Mouse (Mus musculus) heart, adult 2 months (tissue): ENCODE results near the gene Rsph14. TPM values are rescaled to one million over a fixed set of nuclear protein-coding genes. Genes with fewer than 3 reads are reported as not detected.

Experiments
- DNase-seq, 2 experiments: peaks; one replicate each; pipeline ENCODE4 v3.0.0; 2021
- H3K27ac ChIP-seq: fragments of 200-600 bp; 2 replicates; pipeline ENCODE4 v1.8.1; 2022
- H3K27me3 ChIP-seq: fragments of 200-500 bp; 2 replicates; pipeline ENCODE4 v1.6.1; 2012; ENCODE audit warnings: mild to moderate bottlenecking, low read length, inconsistent platforms, mixed read lengths; ENCODE audit not compliant: control insufficient read depth, insufficient read depth
- H3K36me3 ChIP-seq: fragments of 200-500 bp; 2 replicates; pipeline ENCODE4 v1.6.1; 2012; ENCODE audit warnings: low read length, inconsistent platforms; ENCODE audit not compliant: control insufficient read depth, insufficient read depth
- H3K4me1 ChIP-seq: fragments of 200-500 bp; 2 replicates; pipeline ENCODE4 v1.6.1; 2011; ENCODE audit warnings: low read length; ENCODE audit not compliant: control insufficient read depth, insufficient read depth
- H3K4me3 ChIP-seq: fragments of 200-600 bp; 2 replicates; pipeline ENCODE4 v1.8.1; 2022
- H3K79me2 ChIP-seq: fragments of 200-500 bp; replicated peaks from 2 replicates; pipeline ENCODE4 v1.6.1; 2012; ENCODE audit warnings: mild to moderate bottlenecking, inconsistent platforms, low read length, moderate library complexity, mixed read lengths; ENCODE audit not compliant: control insufficient read depth, insufficient read depth
- H3K9ac ChIP-seq: fragments of 200-500 bp; 2 replicates; pipeline ENCODE4 v1.6.1; 2012; ENCODE audit warnings: low read depth, mild to moderate bottlenecking, control low read depth, inconsistent platforms, low read length, mixed read lengths
- CTCF ChIP-seq: fragments of 200-600 bp; IDR thresholded peaks from 2 replicates; pipeline ENCODE4 v1.8.1; 2022; ENCODE audit warnings: antibody characterized with exemption, mild to moderate bottlenecking, moderate library complexity
- EP300 ChIP-seq: fragments of 200-500 bp; IDR thresholded peaks from 2 replicates; pipeline ENCODE4 v1.6.1; 2011; ENCODE audit warnings: low read depth, low read length, control low read depth; ENCODE audit not compliant: insufficient read depth
- POLR2A ChIP-seq: fragments of 200-500 bp; IDR thresholded peaks from 2 replicates; pipeline ENCODE4 v1.6.1; 2011; ENCODE audit warnings: mild to moderate bottlenecking, low read depth, low read length, control low read depth; ENCODE audit not compliant: insufficient read depth
- WGBS: fragments of 180-500 bp; shearing (Covaris S2); methylation state at CpG from one replicate; pipeline ENCODE4 v1.1.7; 2018; 5-methylcytosine and 5-hydroxymethylcytosine counted together
- intact Hi-C: fragments of 180-260 bp; cut with DNase I; formaldehyde crosslinking; loops from one replicate; pipeline ENCODE4 v1.15.1; 2025
- polyA plus RNA-seq: library from polyadenylated mRNA; depleted of rRNA; stranded (reverse); fragments of >200 nt; gene quantifications from 2 replicates; pipeline ENCODE4 v1.2.3, GENCODE M21; 2012
- total RNA-seq, 2 experiments: library from RNA; stranded (reverse); gene quantifications; 2 replicates each; pipeline ENCODE4 v1.2.3; 2021

Rsph14 gene
- total and polyA plus RNA-seq, 3 experiments = 0.86 TPM; not detected in 2

DNA sequence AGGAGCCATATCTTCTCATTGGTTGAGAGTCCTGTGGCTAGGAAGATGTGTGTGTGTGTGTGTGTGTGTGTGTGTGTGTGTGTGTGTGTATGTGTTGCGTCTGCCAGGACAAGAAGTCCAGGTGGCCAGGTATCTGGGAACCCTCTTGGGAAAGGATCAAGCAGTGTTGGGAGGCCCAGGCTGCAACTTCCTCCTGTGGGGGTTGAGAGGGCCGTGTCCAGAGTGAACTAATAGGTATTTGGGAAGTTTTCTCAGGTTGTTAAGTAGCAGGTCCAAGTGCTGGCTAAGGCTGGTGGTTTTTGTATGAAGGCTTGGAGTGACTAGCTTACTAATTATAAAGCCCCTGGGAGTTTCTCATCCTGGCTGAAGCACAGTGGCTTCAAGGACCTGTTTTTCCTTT lies 35.7 kb upstream of the Rsph14 start:
- Histone ChIP-seq H3K36me3 (peaks cover 2% of the 10 kb centered on the region), H3K4me1 (peaks cover 8% of the 10 kb centered on the region), H3K27ac (no peak overlapping the region), H3K79me2 (peaks cover 3% of the 10 kb centered on the region), H3K4me3 (no peak overlapping the region), H3K27me3 (0 out of 2 replicates have a peak, but pooled peaks cover under 1% of the 10 kb centered on the region), H3K9ac (no peak overlapping the region)
- intact Hi-C loops = no loop called here
- TF ChIP-seq EP300 (no peak), POLR2A (no peak), CTCF (no peak)
- DNase-seq = no peak
- 33% methylated on average over 2 of the region's 2 CpGs for WGBS

DNA sequence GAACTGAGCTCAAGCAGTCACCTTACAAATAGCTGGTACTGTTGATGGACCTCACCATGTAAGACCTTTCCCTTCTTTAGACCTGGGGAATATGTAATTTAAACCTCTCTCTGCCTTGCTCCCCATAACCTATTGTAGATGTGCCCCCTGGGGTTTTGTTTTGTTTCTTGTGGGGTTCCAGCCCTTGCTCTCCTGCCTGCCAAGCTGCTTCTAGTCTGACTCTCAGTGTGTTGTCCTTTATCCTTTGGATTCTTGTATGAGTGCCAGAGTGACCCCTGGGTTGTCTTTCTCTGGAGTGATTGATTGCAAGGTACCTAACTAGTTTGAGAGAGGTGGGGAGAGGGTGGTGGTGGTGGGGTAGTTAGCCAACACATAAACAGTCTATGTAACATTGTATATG lies 35.1 kb upstream of the Rsph14 start:
- peaks cover 8% of the 10 kb centered on the region for H3K4me1 ChIP-seq
- TF ChIP-seq POLR2A = no peak
- no peak for TF ChIP-seq CTCF
- no peak for TF ChIP-seq EP300
- no peak for DNase-seq
- no peak overlapping the region for H3K9ac ChIP-seq
- intact Hi-C loops = no loop called here
- H3K4me3 ChIP-seq = no peak overlapping the region
- no peak overlapping the region for H3K27ac ChIP-seq
- H3K27me3 ChIP-seq = no peaks in the 10 kb centered on the region
- H3K79me2 ChIP-seq = peaks cover 3% of the 10 kb centered on the region; the same call in 1 of the 2 replicates
- peaks cover 2% of the 10 kb centered on the region for H3K36me3 ChIP-seq

DNA sequence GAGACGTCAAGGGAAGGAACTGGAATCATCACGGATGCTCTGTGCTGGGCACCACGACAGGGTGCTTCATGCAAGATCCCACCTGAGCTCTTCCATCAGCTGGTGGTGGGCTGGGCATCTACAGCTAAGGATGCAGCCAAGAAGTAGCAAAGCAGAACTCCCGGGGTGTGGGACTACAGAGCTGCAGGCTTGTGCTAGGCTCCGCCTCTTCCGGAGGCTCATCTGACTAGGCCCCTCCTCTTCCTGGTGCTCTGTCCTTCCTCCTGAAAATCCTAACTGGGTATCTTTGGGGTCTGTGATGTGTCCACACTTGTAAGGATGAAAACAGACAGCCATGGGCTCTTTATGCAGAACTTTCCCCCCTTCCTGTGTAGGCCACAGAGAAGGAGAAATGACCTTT lies 33.3 kb upstream of the Rsph14 start:
- H3K4me1 ChIP-seq = peaks cover 8% of the 10 kb centered on the region
- TF ChIP-seq POLR2A (no peak), EP300 (no peak), CTCF (no peak)
- no peaks in the 10 kb centered on the region for H3K27me3 ChIP-seq
- H3K36me3 ChIP-seq = peaks cover 2% of the 10 kb centered on the region
- H3K9ac ChIP-seq = no peak overlapping the region
- H3K27ac ChIP-seq = no peak overlapping the region
- intact Hi-C loops = no loop called here
- 78% methylated on average over 6 of the region's 6 CpGs for WGBS
- no peak for DNase-seq
- no peak overlapping the region for H3K4me3 ChIP-seq
- peaks cover 1% of the 10 kb centered on the region for H3K79me2 ChIP-seq

DNA sequence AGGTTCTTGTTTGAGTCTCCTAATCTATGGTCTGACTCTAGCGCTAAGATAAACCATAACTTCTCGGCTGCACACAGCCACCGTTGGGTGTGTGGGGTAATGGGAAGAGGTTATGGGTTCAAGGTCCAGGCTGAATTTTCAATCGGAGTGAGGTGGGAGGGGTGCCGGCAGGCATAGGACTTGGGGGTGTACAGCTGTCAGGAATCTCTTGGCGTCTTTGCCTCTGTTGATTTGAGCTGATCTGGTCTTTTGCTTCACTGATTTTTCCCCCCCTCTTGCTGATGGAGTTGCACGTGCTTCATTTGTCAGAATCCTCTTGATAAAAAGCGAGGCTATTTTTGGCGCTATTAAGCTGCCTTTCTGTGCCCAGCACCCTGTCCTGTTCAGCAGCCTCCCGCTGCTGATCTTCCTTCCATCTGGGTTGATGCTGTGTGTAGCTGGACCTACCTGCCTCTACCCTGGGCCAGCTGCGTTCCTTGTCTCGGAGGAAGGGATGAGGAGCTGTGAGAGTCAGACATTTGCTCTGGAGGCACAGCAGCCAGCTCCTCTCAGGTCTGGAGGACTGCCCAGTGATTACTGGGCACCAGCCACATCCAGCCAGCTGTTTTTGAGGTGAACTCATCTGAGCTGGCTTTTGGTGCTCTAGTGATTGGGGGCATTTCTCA lies 31.0 kb upstream of the Rsph14 start:
- intact Hi-C loops = no loop called here
- 29% methylated on average over 12 of the region's 12 CpGs for WGBS
- Histone ChIP-seq H3K4me1 (peaks cover 6% of the 10 kb centered on the region), H3K4me3 (peak overlapping the region; percentile 23; the same call in 1 of the 2 replicates), H3K27ac (no peak overlapping the region), H3K79me2 (peaks cover 1% of the 10 kb centered on the region), H3K36me3 (no peaks in the 10 kb centered on the region), H3K9ac (peak overlapping the region; percentile 11), H3K27me3 (no peaks in the 10 kb centered on the region)
- no peak for TF ChIP-seq EP300
- TF ChIP-seq POLR2A = no peak
- no peak for TF ChIP-seq CTCF
- DNase-seq = peak in 1 of 2 experiments; percentile 28

DNA sequence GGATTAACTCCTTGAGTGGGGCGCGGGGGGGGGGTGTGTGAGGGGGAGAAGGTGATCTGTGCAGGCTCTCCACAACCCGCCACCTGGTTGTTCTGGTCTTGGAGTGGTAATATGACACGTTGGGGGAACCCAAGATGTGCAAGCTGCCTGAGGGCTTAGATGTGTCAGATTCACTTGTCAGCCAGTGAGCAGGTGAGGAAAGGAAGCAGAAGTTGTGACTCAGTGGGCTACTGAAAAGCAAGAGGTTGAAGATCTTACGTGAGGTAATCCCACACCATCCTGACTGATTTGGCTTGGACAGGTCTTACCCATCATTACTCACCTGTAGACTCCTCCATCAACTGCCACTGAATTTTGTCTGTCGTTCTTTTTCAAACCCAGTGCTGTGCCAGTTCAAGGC lies 30.2 kb upstream of the Rsph14 start:
- TF ChIP-seq EP300 = no peak
- no peak for TF ChIP-seq POLR2A
- no peak for TF ChIP-seq CTCF
- Histone ChIP-seq H3K27me3 (no peaks in the 10 kb centered on the region), H3K4me3 (peak overlapping the region; percentile 86; the same call in 1 of the 2 replicates), H3K4me1 (peaks cover 6% of the 10 kb centered on the region), H3K79me2 (peaks cover 1% of the 10 kb centered on the region), H3K27ac (no peak overlapping the region), H3K36me3 (no peaks in the 10 kb centered on the region), H3K9ac (no peak overlapping the region)
- intact Hi-C loops = no loop called here
- no peak for DNase-seq
- WGBS = 64% methylated on average over 6 of the region's 6 CpGs

DNA sequence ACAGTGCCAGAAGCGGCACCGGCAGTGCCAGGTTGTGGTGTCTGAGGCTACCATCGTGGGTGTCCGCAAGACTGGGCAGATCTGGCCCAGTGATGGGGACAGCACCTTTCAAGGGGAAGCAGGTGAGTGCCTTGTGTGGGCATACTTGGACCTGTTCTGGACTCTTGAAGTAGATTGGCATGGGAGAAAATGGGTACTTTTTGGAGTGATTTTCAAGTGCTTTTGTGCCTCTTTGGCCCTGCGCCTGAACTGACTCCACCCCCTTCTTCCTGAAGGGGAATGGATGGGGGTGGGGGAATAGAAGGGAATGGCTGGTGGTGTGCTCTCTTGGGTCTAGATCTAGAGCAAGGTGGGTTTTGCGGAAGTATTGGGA lies 29.8 kb upstream of the Rsph14 start:
- no peaks in the 10 kb centered on the region for H3K36me3 ChIP-seq
- intact Hi-C loops = no loop called here
- 31% methylated on average over 6 of the region's 6 CpGs for WGBS
- peaks cover 1% of the 10 kb centered on the region for H3K79me2 ChIP-seq
- H3K9ac ChIP-seq = peak overlapping the region; percentile 90
- peak overlapping the region; percentile 86 for H3K4me3 ChIP-seq
- no peaks in the 10 kb centered on the region for H3K27me3 ChIP-seq
- no peak for TF ChIP-seq CTCF
- TF ChIP-seq EP300 = no peak
- TF ChIP-seq POLR2A = no peak
- DNase-seq = peak; percentile 29 to 58
- peaks cover 6% of the 10 kb centered on the region for H3K4me1 ChIP-seq
- H3K27ac ChIP-seq = no peak overlapping the region; the same call in 1 of the 2 replicates
